Mouse (Mus musculus) embryonic facial prominence, embryonic 13.5 days (tissue): ENCODE measurements around the gene Patj. TPM values are rescaled to one million over a fixed set of nuclear protein-coding genes. Genes with fewer than 3 reads are reported as not detected.

Experiments
- ATAC-seq: fragments of 200-750 bp; cut with Nextera tagmentation; 2 replicates; pipeline ENCODE4 v1.8.0; 2017; ENCODE audit warnings: low read depth; ENCODE audit not compliant: insufficient number of reproducible peaks, insufficient read depth, low FRiP score, low TSS enrichment
- H3K27ac ChIP-seq: fragments of 300-500 bp; sonication (generic); 2 replicates; pipeline ENCODE4 v1.5.1; 2015; ENCODE audit warnings: moderate library complexity, mild to moderate bottlenecking, inconsistent platforms
- H3K27me3 ChIP-seq: fragments of 300-500 bp; sonication (generic); 2 replicates; pipeline ENCODE4 v1.6.1; 2015; ENCODE audit warnings: mild to moderate bottlenecking, inconsistent platforms
- H3K36me3 ChIP-seq: fragments of 300-500 bp; sonication (generic); 2 replicates; pipeline ENCODE4 v1.6.1; 2015; ENCODE audit warnings: mild to moderate bottlenecking, inconsistent platforms
- H3K4me1 ChIP-seq: fragments of 300-500 bp; sonication (generic); 2 replicates; pipeline ENCODE4 v1.6.1; 2015; ENCODE audit warnings: inconsistent platforms
- H3K4me2 ChIP-seq: fragments of 300-500 bp; sonication (generic); 2 replicates; pipeline ENCODE4 v1.6.1; 2015; ENCODE audit warnings: moderate library complexity, mild to moderate bottlenecking, inconsistent platforms
- H3K4me3 ChIP-seq: fragments of 300-500 bp; sonication (generic); 2 replicates; pipeline ENCODE4 v1.5.1; 2015; ENCODE audit warnings: mild to moderate bottlenecking, inconsistent platforms
- H3K9ac ChIP-seq: fragments of 300-500 bp; sonication (generic); 2 replicates; pipeline ENCODE4 v1.6.1; 2015; ENCODE audit warnings: mild to moderate bottlenecking, inconsistent platforms
- H3K9me3 ChIP-seq: fragments of 300-500 bp; sonication (generic); 2 replicates; pipeline ENCODE4 v1.6.1; 2016; ENCODE audit warnings: inconsistent platforms
- WGBS: fragments of 180-500 bp; shearing (Covaris S2); methylation state at CpG from one replicate; pipeline ENCODE4 v1.1.7; 2015; ENCODE audit warnings: mixed read lengths; 5-methylcytosine and 5-hydroxymethylcytosine counted together
- polyA plus RNA-seq: library from polyadenylated mRNA; unstranded; fragments of >200 nt; fragmentation: Nextera tagmentation; extraction: Ambion mirVana; gene quantifications from 2 replicates; pipeline ENCODE4 v1.2.1, GENCODE M21; 2015

Gene Patj
- polyA plus RNA-seq, 1 experiment from 2014 or later = 12.9 TPM

- Histone ChIP-seq H3K9me3 (no peaks in the 10 kb centered on the region), H3K4me1 (no peaks in the 10 kb centered on the region), H3K4me2 (no peak overlapping the region), H3K4me3 (no peak overlapping the region), H3K27me3 (no peaks in the 10 kb centered on the region), H3K36me3 (0 out of 2 replicates have a peak, but pooled peaks cover 6% of the 10 kb centered on the region), H3K27ac (no peak overlapping the region), H3K9ac (no peak overlapping the region)
- no peak for ATAC-seq
- WGBS = 81% methylated on average over 11 of the region's 11 CpGs
Observed at GRCm38 (mm10) chr4:98450308-98450707, 54.7 kb downstream of the Patj start.

- Histone ChIP-seq H3K9me3 (no peaks in the 10 kb centered on the region), H3K9ac (no peak overlapping the region)
- WGBS = 79% methylated on average over 5 of the region's 5 CpGs
Observed at GRCm38 (mm10) chr4:98450829-98451228, 55.2 kb downstream of the Patj start.

GRCm38 (mm10) chr4:98451259-98451658 is 55.7 kb downstream of the Patj start:
- Histone ChIP-seq H3K9ac (no peak overlapping the region), H3K4me2 (no peak overlapping the region), H3K4me1 (no peaks in the 10 kb centered on the region), H3K36me3 (0 out of 2 replicates have a peak, but pooled peaks cover 6% of the 10 kb centered on the region), H3K4me3 (no peak overlapping the region), H3K27ac (no peak overlapping the region), H3K9me3 (no peaks in the 10 kb centered on the region), H3K27me3 (no peaks in the 10 kb centered on the region)
- 40% methylated on average over 3 of the region's 3 CpGs for WGBS
- ATAC-seq = no peak

More at GRCm38 (mm10) chr4:98450829-98451228, 55.2 kb downstream of the Patj start:
- no peak for ATAC-seq
- Histone ChIP-seq H3K4me2 (no peak overlapping the region), H3K36me3 (0 out of 2 replicates have a peak, but pooled peaks cover 6% of the 10 kb centered on the region), H3K27me3 (no peaks in the 10 kb centered on the region), H3K4me1 (no peaks in the 10 kb centered on the region), H3K27ac (no peak overlapping the region), H3K4me3 (no peak overlapping the region)

- no peak for ATAC-seq
- WGBS = 97% methylated on average over 2 of the region's 2 CpGs
- H3K4me1 ChIP-seq = no peaks in the 10 kb centered on the region
Observed at GRCm38 (mm10) chr4:98452725-98453124, 57.1 kb downstream of the Patj start.

GRCm38 (mm10) chr4:98453231-98453630 is 57.6 kb downstream of the Patj start:
- H3K27me3 ChIP-seq = no peaks in the 10 kb centered on the region
- H3K9ac ChIP-seq = no peak overlapping the region
- no peak for ATAC-seq
- no peak overlapping the region for H3K27ac ChIP-seq
- H3K4me2 ChIP-seq = no peak overlapping the region
- H3K9me3 ChIP-seq = no peaks in the 10 kb centered on the region
- H3K4me1 ChIP-seq = no peaks in the 10 kb centered on the region
- H3K36me3 ChIP-seq = 0 out of 2 replicates have a peak, but pooled peaks cover 6% of the 10 kb centered on the region
- H3K4me3 ChIP-seq = no peak overlapping the region
- WGBS = 76% methylated on average over 5 of the region's 5 CpGs

More at GRCm38 (mm10) chr4:98452725-98453124, 57.1 kb downstream of the Patj start:
- no peak overlapping the region for H3K9ac ChIP-seq
- H3K9me3 ChIP-seq = no peaks in the 10 kb centered on the region
- H3K27ac ChIP-seq = no peak overlapping the region
- H3K36me3 ChIP-seq = 0 out of 2 replicates have a peak, but pooled peaks cover 6% of the 10 kb centered on the region
- no peak overlapping the region for H3K4me3 ChIP-seq
- no peak overlapping the region for H3K4me2 ChIP-seq
- no peaks in the 10 kb centered on the region for H3K27me3 ChIP-seq

- 88% methylated on average over 2 of the region's 2 CpGs for WGBS
- no peaks in the 10 kb centered on the region for H3K4me1 ChIP-seq
- H3K27me3 ChIP-seq = no peaks in the 10 kb centered on the region
- H3K4me2 ChIP-seq = no peak overlapping the region
- H3K4me3 ChIP-seq = no peak overlapping the region
- H3K27ac ChIP-seq = no peak overlapping the region
- no peak for ATAC-seq
- no peaks in the 10 kb centered on the region for H3K9me3 ChIP-seq
- H3K36me3 ChIP-seq = 0 out of 2 replicates have a peak, but pooled peaks cover 6% of the 10 kb centered on the region
- H3K9ac ChIP-seq = no peak overlapping the region
Observed at GRCm38 (mm10) chr4:98455352-98455751, 59.8 kb downstream of the Patj start.

- Histone ChIP-seq H3K9me3 (no peaks in the 10 kb centered on the region), H3K4me1 (no peaks in the 10 kb centered on the region), H3K27me3 (no peaks in the 10 kb centered on the region), H3K36me3 (0 out of 2 replicates have a peak, but pooled peaks cover 6% of the 10 kb centered on the region), H3K9ac (no peak overlapping the region), H3K27ac (no peak overlapping the region), H3K4me3 (no peak overlapping the region), H3K4me2 (no peak overlapping the region)
- no peak for ATAC-seq
- 87% methylated on average over 8 of the region's 8 CpGs for WGBS
Observed at GRCm38 (mm10) chr4:98455910-98456309, 60.3 kb downstream of the Patj start.

GRCm38 (mm10) chr4:98461804-98462341 is 66.3 kb downstream of the Patj start:
- WGBS = 95% methylated on average over 2 of the region's 2 CpGs
- no peak for ATAC-seq

GRCm38 (mm10) chr4:98465476-98465875 is 69.9 kb downstream of the Patj start:
- Histone ChIP-seq H3K4me2 (no peak overlapping the region), H3K27ac (no peak overlapping the region), H3K4me1 (no peaks in the 10 kb centered on the region), H3K4me3 (no peak overlapping the region), H3K27me3 (no peaks in the 10 kb centered on the region), H3K9me3 (no peaks in the 10 kb centered on the region), H3K36me3 (peaks cover 8% of the 10 kb centered on the region), H3K9ac (no peak overlapping the region)
- ATAC-seq = no peak
- 91% methylated on average over 1 of the region's 1 CpGs for WGBS

More at GRCm38 (mm10) chr4:98461804-98462341, 66.3 kb downstream of the Patj start:
- H3K9ac ChIP-seq = no peak overlapping the region
- no peak overlapping the region for H3K4me2 ChIP-seq
- no peak overlapping the region for H3K27ac ChIP-seq
- no peaks in the 10 kb centered on the region for H3K27me3 ChIP-seq
- no peaks in the 10 kb centered on the region for H3K4me1 ChIP-seq
- H3K36me3 ChIP-seq = peaks cover 5% of the 10 kb centered on the region; the same call in 1 of the 2 replicates
- H3K4me3 ChIP-seq = no peak overlapping the region
- no peaks in the 10 kb centered on the region for H3K9me3 ChIP-seq

GRCm38 (mm10) chr4:98465886-98466285 is 70.3 kb downstream of the Patj start:
- Histone ChIP-seq H3K4me1 (no peaks in the 10 kb centered on the region), H3K27me3 (no peaks in the 10 kb centered on the region), H3K4me3 (no peak overlapping the region), H3K27ac (no peak overlapping the region), H3K9ac (no peak overlapping the region), H3K9me3 (no peaks in the 10 kb centered on the region), H3K4me2 (no peak overlapping the region), H3K36me3 (peaks cover 8% of the 10 kb centered on the region)
- WGBS = 81% methylated on average over 2 of the region's 2 CpGs
- ATAC-seq = no peak

- H3K4me3 ChIP-seq = no peak overlapping the region
- H3K36me3 ChIP-seq = peaks cover 3% of the 10 kb centered on the region; the same call in 1 of the 2 replicates
- no peaks in the 10 kb centered on the region for H3K27me3 ChIP-seq
- WGBS = 68% methylated on average over 7 of the region's 7 CpGs
- H3K9me3 ChIP-seq = no peaks in the 10 kb centered on the region
- H3K4me2 ChIP-seq = no peak overlapping the region
- no peak overlapping the region for H3K27ac ChIP-seq
- no peak for ATAC-seq
- H3K4me1 ChIP-seq = no peaks in the 10 kb centered on the region
- H3K9ac ChIP-seq = no peak overlapping the region
Observed at GRCm38 (mm10) chr4:98471376-98471775, 75.8 kb downstream of the Patj start.

- Histone ChIP-seq H3K27ac (no peak overlapping the region), H3K36me3 (no peaks in the 10 kb centered on the region), H3K9ac (no peak overlapping the region), H3K4me1 (no peaks in the 10 kb centered on the region), H3K9me3 (no peaks in the 10 kb centered on the region), H3K4me3 (no peak overlapping the region), H3K27me3 (no peaks in the 10 kb centered on the region), H3K4me2 (no peak overlapping the region)
- no peak for ATAC-seq
- 53% methylated on average over 3 of the region's 3 CpGs for WGBS
Observed at GRCm38 (mm10) chr4:98473491-98473890, 77.9 kb downstream of the Patj start.
